Mouse (Mus musculus): Measurements from ENCODE around the gene Med25.

The Med25 gene

DNA sequence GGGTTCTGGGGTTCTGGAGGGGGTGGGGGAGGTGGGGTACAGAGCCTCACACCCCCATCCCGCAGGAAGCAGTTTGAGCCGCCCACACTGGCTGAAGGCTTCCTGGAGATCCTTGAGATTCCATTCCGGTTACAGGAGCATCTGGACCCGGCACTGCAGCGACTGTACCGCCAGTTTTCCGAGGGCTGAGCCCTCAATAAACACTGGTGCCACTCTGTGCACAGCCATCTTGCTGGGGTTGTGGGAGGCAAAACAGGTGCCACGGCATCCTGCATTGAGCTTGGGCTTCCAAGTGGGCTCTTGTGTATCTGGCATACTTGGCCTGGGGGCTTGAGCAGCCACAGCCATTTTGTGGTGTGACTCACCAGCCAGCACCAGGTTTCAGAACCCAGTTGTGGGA is 30.1 kb downstream of the Med25 start:
- no peak for DNase-seq

DNA sequence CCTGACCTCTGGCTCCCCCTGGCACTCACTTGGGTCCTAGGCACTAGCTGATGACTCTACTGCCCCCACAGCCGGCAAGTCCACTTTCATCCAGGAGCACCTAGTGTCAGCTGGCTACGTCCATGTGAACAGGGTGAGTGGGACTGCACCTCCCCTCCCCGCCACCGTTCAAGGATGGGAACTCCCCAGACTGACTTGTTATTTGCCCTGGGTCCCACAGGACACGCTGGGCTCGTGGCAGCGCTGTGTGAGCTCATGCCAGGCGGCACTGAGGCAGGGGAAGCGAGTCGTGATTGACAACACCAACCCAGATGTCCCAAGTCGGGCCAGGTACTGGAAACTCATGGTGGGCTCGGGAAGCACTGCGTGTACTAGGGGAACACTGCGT is 31.1 kb downstream of the Med25 start:
- no peak for DNase-seq

DNA sequence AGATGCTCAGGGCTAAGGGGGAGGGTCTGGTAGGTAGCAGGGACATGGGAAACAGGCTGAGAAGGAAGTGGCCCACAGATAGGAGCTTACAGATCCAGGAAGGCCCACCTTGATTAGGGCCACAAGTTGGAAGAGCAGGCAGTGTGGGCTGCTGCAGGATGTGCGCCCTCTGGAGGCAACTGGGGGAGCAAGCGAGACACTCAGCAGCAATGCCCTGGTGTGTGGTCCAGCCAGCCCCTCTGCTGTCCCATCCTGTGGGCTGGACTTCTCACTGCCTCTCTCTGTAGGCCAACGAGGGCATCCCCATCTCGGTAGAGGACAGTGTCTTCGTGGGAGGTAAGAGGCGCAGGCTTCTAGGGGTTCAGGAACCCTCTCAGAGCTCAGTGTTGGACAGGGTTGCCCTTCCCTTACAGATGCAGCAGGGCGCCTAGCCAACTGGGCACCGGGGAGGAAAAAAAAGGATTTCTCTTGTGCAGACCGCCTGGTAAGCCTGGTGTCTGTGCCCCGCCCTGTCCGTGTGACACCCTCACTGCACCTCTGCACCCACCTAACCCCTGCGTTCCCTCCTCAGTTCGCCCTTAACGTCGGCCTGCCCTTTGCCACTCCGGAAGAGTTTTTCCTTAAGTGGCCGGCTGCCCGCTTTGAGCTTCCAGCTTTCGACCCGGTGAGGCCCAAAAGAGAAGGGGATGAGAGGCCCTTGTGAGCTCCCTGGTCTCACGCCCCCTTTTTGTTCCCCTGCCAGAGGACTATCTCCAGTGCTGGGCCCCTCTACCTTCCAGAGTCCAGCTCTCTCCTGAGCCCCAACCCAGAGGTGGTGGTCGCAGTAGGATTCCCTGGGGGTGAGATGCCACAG is 31.7 kb downstream of the Med25 start:
- DNase-seq = peak; percentile 79

DNA sequence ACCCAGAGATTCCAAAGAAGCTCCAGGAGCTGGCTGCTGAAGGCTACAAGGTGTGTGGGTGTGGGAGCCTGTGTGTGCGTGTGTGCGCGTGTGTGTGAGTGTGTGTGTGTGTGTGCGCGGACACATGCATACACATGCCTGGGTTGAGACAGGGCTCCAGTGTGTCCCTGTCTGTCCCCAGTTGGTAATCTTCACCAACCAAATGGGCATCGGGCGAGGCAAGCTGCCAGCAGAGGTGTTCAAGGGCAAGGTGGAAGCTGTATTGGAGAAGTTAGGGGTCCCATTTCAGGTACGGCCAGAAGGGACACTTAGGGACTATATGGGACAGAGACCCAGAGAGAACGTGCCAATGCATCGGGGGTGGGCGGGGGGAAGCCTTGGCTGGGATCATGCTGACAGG is 32.6 kb downstream of the Med25 start:
- no peak for DNase-seq

DNA sequence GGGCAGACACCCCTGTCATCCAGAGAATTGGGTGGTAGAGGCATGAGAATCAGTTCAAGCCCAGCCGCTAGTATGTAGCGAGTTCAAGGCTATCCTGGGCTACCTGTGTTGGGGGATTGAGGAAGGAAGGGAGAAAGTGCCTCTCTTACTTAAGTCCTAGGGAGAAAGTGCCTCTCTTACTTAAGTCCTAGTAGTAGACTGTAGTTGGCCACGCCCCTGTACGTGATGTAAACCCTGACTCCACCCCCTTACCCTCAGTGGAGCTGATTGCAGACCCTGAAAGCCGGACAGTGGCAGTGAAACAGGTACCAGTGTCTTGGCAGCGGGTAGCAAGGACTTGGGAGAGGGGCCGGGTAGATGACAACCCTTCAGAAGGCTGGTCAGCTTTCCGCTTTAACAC is 34.6 kb downstream of the Med25 start:
- peak; percentile 58 to 63 for DNase-seq

DNA sequence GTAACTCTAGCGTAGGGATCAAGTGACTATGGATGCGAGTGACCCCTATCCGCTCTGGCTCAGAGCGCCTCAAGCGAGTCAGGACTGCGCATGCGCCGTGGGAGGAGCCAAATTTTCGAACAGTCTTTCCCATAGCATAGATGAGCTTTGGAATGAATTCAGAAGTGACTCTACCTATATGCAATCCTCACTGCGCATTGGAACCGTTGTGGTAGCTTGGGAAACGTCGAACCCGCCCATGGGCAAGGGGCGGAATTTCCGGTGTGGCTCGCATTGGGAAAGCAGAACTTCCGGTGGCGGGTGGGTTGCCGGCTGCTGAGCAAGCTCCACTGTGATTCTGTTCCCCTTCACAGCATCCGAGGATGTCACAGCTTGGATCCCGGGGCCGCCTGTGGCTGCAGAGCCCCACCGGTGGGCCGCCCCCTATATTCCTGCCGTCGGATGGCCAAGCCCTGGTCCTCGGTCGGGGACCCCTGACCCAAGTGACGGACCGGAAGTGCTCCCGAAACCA is 35.4 kb downstream of the Med25 start, which contains the start of gene Pnkp:
Gene Pnkp (plus strand): TSS at position 98 of the 511 bp plus-strand sequence.
- peak; percentile 81 to 87 for DNase-seq

DNA sequence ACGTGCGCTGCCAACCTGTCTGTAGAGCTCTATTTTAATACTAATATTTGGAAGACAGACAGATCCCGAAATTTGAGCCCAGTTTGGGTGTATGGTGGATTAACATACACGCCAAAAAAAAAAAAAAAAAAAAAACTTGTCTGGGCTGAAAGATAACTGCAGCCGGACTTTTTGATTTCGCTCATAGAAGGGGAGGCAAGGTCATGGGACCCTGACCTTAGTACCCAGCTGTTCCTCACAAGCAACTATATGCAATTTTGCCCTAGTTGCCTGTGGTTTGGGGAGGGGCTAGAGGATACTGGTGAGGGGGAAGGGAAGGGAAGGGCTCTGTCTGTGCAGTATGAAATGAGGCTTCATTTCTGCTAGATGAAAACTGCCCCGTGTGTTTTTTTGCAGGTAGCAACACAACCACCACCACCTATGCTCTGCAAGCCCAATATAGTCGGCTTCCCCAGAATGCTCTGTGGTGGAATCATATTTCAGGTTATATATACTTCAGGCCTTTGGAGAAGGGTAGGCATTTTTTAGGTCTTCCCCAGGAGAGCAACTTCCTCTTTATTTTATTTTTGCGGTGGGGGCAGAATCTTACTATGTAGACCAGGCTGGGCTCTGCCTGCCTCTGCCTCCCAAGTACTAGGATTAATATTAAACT is 36.1 kb downstream of the Med25 start:
- peak in 1 of 2 experiments; percentile 24 for DNase-seq

DNA sequence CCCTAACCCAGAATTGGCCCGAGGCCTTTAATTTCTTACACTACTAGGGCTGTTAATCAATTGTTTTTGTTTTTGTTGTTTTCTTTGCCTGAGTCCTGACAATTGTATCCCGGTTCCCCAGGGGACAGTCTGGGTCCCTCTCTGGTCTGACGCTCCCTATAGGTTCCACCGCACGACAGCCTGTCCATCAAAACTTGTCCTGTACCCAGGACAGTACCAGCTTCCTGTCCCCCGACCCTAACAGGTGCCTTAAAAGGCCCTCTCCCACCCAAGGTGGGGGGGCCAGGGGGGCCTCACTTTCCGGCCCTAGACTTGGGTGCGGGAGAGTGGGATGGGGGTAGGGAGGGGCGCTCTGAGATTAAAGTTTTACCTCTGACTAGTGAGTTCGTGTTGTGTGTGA is 37.5 kb downstream of the Med25 start:
- DNase-seq = no peak

DNA sequence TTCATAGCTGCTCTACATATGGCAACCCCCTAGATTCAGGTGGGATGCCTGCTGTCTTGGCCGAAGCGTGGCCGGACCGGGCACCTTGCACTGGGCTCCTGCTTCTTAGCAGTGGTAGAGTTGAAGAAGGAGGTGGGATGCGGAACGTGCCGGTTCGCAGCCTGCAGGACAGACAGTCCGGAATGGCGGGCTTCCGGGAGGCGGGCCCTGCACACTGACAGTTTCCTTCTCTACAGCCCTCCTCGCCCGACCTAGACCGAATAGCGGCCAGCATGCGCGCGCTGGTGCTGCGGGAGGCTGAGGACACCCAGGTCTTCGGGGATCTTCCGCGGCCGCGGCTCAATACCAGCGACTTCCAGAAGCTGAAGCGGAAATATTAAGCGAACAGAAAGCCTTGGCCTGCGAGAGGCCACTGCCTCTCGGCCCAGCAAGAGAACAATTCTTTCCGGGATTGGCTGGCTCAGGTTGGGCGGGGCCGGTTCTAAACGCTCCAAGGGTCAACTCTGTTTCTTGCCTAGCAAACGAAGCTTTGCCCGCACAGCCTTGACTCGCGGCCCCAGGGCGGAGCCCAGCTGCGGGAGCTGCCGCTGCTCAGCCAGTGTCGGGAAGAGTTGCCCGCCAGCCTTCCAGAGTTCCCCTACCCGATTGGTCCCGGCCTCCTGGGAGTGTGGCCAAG is 38.0 kb downstream of the Med25 start:
- peak; percentile 74 to 79 for DNase-seq

DNA sequence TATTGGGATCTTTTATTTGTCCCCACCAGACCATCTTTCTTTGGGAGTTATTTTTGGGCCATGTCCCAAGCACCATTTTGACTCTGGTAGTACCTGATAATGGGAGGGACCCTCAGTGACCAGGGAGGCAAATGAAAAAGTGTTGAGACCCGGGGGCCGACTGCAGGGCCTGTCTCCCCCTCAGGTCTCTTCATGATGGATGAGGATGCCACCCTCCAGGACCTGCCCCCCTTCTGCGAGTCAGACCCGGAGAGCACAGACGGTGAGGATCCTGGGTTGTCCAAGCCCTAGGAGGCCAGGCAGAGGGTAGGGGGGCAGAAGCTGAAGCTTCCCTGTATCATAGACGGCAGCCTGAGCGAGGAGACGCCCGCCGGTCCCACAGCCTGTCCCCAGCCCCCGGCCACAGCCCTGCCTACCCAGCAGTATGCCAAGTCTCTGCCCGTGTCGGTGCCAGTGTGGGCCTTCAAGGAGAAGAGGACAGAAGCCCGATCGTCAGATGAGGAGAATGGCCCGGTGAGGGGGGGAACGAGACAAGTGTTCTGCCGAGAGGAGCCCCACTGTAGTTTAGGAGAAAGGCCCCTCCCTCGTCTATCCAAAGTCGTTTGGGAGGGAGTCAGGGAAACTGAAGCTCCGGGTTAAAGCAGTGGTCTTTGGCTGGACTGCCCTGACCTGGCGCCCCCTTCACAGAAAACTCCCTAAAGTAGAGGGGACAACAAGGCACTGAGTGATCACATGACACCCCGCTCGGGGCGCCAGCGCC is 38.7 kb downstream of the Med25 start:
- DNase-seq = no peak

DNA sequence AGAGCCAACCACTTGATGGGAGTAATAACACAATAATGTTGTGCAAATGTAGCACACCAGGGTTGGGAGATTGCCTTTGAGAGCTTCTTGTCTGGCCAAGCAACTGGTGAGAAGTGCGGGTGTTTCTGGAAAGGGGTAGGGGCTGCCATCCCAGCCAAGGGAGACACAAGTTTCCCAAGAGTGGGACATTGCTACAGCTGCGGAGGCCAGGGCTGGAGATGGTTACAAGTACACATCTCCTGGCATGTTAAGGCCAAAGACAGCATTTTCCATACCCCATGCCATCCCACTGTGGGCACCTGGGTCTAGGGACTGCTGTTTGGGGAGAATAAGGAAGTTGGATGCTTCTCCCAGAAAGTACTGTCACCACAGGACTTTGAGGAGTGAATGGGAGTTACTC is 39.4 kb downstream of the Med25 start:
- no peak for DNase-seq

DNA sequence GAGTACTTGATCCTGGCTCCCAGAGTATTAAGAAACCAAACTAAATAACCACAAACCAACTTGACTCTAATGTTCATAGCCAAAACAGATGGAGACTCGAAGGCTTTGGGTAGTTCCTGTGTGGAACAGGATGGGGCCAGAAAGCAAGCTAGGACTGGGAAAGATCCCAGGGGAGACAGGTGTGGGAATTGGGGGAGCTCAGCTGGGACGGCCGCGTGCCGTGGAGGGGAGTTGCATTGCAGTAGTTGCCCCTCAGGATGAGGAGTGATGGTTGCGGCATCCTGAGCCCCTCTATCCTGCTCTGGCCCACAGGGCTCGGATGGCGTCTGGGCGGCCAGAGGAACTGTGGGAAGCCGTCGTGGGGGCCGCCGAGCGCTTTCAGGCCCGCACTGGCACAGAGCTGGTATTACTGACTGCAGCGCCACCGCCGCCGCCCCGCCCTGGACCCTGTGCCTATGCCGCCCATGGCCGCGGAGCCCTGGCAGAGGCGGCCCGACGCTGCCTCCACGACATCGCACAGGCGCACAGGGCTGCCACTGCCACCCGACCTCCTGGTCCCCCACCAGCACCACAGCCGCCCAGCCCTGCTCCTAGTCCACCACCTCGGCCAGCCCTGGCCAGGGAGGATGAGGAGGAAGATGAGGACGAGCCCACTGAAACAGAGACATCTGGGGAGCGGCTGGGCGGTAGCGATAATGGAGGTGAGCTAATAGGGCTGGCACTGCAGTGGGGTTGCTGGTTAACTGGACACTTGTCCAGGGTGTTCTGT is 40.1 kb downstream of the Med25 start:
- DNase-seq = no peak

DNA sequence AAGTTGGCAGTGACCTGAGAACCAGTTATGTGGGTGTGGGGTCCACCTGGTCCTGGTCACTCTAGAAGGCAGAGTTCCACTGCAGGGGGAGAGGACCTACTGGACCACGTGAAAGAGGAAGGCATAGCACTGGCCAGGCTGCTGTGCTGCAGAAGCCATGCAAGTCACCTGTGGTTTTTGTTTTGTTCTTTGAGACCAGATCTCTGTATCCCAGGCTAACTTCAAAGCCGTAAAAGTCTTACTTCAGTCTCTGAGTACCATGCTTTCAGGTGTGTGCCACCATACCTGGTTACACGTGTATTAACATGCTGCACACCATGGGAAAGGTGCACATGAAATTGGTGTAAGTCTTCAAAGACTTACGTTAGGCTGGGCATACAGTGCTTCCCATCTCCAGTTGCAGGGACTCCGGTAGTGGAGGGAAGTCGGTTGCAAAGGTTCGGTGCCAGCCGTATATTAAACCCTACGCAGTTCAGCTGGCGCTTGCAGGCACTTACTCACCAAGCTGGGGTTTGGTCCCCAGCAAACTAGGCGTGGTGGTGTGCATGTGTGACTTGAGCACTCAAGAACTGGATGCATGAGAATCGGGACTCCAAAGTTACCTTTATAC is 40.8 kb downstream of the Med25 start:
- no peak for DNase-seq

DNA sequence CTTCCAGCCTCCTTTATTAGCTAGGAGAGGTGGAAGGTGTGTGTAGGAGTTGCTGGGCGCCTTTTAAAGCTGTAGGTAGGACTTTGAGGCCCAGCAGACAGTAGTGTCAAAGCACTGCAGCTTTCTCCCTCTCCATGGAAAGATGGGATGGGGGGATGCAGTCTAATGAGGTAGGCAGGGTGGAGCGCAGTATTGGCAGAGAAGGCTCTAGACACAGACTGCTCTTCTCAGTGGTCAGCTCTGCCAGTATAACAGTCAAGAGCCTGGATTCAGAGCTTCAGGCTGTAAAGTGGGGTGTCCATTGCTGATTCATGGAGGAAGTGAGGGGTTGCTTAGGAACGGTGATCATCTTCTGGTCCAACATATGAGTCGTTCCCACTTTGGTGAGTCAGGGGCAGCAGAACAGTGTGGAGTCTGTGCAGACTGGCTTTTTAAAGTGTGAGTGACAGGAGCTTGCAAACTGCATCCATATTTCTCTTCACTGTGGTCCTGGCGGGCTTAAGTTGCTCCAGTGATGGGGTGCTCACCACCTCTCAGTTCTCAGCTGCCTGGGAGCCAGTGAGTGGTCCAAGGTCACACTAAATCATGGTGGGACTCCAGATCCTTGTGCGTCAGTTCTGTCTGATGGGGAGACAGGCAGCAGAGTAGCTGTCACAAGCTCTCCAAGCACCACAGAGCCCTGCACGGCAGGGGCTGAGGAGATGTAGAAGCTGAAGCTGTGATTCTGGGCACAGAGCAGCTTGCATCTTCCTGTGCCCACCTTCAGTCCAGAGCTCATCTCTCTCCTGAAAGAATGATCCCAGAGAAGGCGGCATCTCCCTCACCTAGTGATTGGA is 41.5 kb downstream of the Med25 start:
- DNase-seq = no peak

DNA sequence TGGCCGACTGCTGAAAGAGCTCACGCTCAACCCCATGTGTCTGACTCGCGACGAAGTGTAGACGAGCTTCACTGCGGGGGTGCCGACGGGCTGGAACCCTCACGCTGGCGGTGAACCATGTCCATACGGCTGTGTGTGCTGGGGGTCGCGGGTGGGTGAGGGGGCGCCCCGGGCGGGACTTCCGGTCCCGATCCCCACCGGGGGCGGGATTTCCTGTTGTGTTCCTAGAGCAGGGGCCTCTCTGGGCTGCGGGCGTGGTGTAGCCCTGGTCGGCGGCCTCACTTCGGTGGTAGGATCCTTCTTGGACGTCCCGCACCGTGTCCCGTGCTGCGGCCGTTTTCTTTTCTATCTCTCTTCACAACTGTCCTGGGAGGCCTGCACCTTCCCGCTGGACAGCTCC is 42.4 kb downstream of the Med25 start:
- DNase-seq = peak in 1 of 2 experiments; percentile 60

DNA sequence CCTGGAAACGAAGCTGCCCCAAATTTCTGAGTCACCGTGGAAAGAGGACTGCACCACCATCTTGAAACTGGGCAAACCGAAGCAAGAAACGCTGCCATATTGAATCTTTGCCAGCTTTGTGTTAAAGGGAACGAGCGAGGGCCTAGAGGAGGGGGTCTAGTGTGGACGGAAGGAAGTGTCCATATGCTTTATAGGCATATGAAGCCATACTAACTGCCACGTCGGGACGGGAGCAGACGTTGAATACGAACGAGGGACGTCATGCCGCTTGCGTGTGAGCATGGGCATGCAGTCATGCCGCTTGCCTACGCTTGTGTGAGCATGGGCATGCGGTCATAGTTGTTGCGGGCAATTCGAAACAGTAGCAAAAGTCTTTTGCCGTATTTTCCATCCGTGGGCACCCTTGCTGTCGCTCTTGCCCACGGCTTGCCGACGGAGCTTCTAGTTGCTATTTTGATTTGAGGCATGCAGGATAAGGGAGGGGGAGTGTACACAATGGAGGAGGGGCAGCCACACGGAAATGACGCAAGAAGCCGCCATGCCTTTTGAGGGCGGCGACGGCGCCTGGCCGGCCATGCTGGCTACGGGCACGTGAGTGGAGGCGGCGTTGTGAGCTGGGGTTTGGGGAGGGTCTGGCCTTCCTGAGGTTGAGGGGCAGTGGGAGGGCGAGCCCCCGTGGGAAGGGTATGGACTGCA is 42.9 kb downstream of the Med25 start:
- peak; percentile 88 for DNase-seq

DNA sequence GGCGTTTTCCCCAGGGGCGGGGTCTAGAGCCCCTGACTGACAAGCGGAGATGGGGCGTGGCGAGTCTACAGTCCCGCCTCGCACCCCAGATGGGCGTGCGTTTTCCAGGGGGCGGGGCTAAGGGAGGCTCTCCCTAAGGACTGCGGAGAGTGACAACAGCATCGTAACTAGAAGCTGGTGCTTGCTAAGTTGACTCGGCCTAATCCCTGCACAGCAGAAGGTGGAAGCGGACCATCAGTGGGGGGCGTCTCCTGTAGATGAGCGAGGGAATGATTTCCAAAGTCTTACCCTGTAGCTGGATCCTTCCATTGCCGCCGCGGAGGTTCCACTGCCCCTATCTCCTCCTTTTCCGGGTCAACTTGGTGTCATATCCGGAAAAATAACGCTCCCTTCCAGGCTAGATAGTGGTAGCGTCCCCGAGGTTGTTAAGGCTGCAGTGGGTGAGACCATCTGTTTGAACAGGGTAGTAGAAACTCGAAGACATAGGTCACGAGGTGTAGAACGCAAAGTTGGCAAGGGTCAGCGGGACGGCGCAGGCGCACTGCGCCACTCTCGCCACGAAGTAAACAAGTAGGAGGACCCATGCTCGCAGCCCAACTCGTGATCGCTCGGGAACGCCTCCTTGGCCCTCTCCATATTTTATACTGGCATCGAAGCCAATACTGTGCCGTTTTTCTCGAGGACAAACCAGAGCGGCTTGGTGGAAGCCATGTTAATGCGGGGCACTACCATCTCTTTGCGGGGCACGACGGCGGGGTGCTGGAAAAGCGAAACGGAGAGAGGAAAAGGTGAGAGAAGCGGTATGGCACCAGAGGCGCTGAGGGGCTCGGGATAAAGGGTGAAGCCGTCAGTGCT is 43.7 kb downstream of the Med25 start, which contains the start of the genes Akt1s1 and Tbc1d17:
Gene Akt1s1 (plus strand): TSS at position 431 of the 855 bp plus-strand sequence.
Gene Tbc1d17 (minus strand): TSS at position 519 of the 855 bp plus-strand sequence.
- peak; percentile 97 to 98 for DNase-seq

DNA sequence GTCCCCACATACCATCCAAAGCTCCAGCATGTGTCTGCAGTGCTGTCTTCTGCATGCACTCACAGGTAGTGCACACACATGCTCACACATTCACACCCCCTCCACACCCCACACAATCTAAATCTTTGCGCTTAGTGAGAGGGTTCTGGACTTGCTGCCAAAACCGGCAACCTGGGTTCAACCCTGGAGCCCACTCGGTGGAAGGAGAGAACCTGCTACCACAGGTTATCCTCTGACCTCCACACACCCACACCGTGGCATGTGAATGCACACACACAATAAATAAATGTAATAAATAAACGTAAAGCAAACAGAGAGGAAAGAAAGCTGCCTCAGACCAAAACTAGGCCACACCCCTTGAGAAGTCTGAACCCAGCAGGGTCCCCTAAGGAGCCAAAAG is 44.7 kb downstream of the Med25 start:
- no peak for DNase-seq

DNA sequence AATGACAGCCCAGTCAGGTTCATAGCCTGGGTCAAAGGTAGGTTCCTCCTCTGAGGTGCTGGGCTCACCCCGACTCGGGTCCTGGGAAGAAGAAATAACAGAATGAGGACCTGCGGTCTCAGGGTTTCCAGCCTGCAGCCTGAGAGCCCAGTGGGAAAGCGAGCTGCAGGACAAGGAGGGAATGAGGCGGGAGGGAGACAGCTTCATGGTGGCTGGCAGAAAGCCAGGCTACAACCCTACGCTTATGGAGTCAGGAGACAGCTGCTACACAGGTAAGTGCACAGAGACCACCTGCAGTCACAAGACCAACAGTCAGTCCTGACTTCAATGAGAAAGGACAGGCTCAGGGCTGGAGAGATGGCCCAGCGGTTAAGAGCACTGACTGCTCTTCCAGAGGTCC is 45.7 kb downstream of the Med25 start:
- no peak for DNase-seq
